Mouse (Mus musculus): Measurements from ENCODE around the gene Tnfaip8l3. TPM values are rescaled to one million over a fixed set of nuclear protein-coding genes. Genes with fewer than 3 reads are reported as not detected.

The Tnfaip8l3 gene
- polyA plus RNA-seq, 1 experiment from 2014 or later: 0.31 TPM

- peak within 1 kb of the TSS; percentile 80 for H3K27ac ChIP-seq
- no peaks in the 10 kb centered on the region for H3K9me3 ChIP-seq (replicated peaks)
- peak within 1 kb of the TSS; percentile 76 for H3K9ac ChIP-seq
- peak within 1 kb of the TSS; percentile 95 for H3K4me2 ChIP-seq (replicated peaks)
- WGBS: 1% methylated on average over 35 of the region's 36 CpGs
- no peaks in the 10 kb centered on the region for H3K36me3 ChIP-seq
- ATAC-seq (ENCODE audit: low FRiP score): peak; percentile 93
- H3K4me1 ChIP-seq: peaks cover 3% of the 10 kb centered on the region; the same call in 1 of the 2 replicates
- peak within 1 kb of the TSS; percentile 65 for H3K4me3 ChIP-seq
- H3K27me3 ChIP-seq: peaks cover 8% of the 10 kb centered on the region
Measured at GRCm38 (mm10) chr9:53975122-53975518, 93.1 kb downstream of the Tnfaip8l3 start, which contains the start of gene Elmod1. TSS of gene Elmod1 (minus strand) at chr9:53975301.

- H3K4me1 ChIP-seq: peaks cover 3% of the 10 kb centered on the region; the same call in 1 of the 2 replicates
- no peaks in the 10 kb centered on the region for H3K36me3 ChIP-seq
- H3K4me2 ChIP-seq (replicated peaks): peak overlapping the region; percentile 95
- peak overlapping the region; percentile 76 for H3K9ac ChIP-seq
- peak overlapping the region; percentile 80 for H3K27ac ChIP-seq
- H3K27me3 ChIP-seq: peaks cover 8% of the 10 kb centered on the region
- ATAC-seq (ENCODE audit: low FRiP score): peak; percentile 79
- no peaks in the 10 kb centered on the region for H3K9me3 ChIP-seq (replicated peaks)
- under 1% methylated on average over 42 of the region's 42 CpGs for WGBS
- H3K4me3 ChIP-seq: peak overlapping the region; percentile 65
Measured at GRCm38 (mm10) chr9:53974328-53975121, 93.7 kb downstream of the Tnfaip8l3 start.

GRCm38 (mm10) chr9:53973929-53974327, 94.3 kb downstream of the Tnfaip8l3 start:
- Histone ChIP-seq H3K4me1 (peaks cover 3% of the 10 kb centered on the region; the same call in 1 of the 2 replicates), H3K9ac (peak overlapping the region; percentile 76; the same call in 1 of the 2 replicates), H3K4me3 (peak overlapping the region; percentile 65), H3K9me3 (replicated peaks) (no peaks in the 10 kb centered on the region), H3K4me2 (replicated peaks) (peak overlapping the region; percentile 95), H3K27ac (peak overlapping the region; percentile 80; the same call in 1 of the 2 replicates), H3K27me3 (peaks cover 8% of the 10 kb centered on the region), H3K36me3 (no peaks in the 10 kb centered on the region)
- no peak for ATAC-seq (ENCODE audit: low FRiP score)
- 17% methylated on average over 13 of the region's 13 CpGs for WGBS

Other genes starting within 250 kb of the Tnfaip8l3 start
- gene Sln, start 218.2 kb downstream of the Tnfaip8l3 start, polyA plus RNA-seq (2016; fragmentation: Nextera tagmentation; extraction: Ambion mirVana): 1.3 and 6.3 TPM in 2 replicates
- gene Elmod1, start 93.1 kb downstream of the Tnfaip8l3 start, polyA plus RNA-seq (2016; fragmentation: Nextera tagmentation; extraction: Ambion mirVana): 6.4 and 7.8 TPM in 2 replicates
- not detected in 2 replicates for gene Cyp19a1, start 199.7 kb upstream of the Tnfaip8l3 start, polyA plus RNA-seq (2016; fragmentation: Nextera tagmentation; extraction: Ambion mirVana)
- gene Gldn, start 218.1 kb upstream of the Tnfaip8l3 start, polyA plus RNA-seq (2016; fragmentation: Nextera tagmentation; extraction: Ambion mirVana): 0.26 and 0.30 TPM in 2 replicates